Mouse (Mus musculus) intestine, postnatal 0 days (tissue): ENCODE data around the gene Il31ra. TPM values are rescaled to one million over a fixed set of nuclear protein-coding genes. Genes with fewer than 3 reads are reported as not detected.

Experiments
- ATAC-seq: fragments of 200-750 bp; cut with Nextera tagmentation; 2 replicates; pipeline ENCODE4 v1.8.0; 2017; ENCODE audit warnings: mild to moderate bottlenecking, moderate TSS enrichment, moderate library complexity
- H3K27ac ChIP-seq: fragments of 300-500 bp; sonication (generic); 2 replicates; pipeline ENCODE4 v1.5.1; 2014; ENCODE audit warnings: mild to moderate bottlenecking, low read depth, low read length, moderate library complexity
- H3K27me3 ChIP-seq: fragments of 300-500 bp; sonication (generic); replicated peaks from 2 replicates; pipeline ENCODE4 v1.6.1; 2014; ENCODE audit warnings: low read length, mixed read lengths; ENCODE audit not compliant: control insufficient read depth, insufficient read depth
- H3K36me3 ChIP-seq: fragments of 300-500 bp; sonication (generic); 2 replicates; pipeline ENCODE4 v1.6.1; 2014; ENCODE audit warnings: mild to moderate bottlenecking, moderate library complexity; ENCODE audit not compliant: control insufficient read depth, insufficient read depth
- H3K4me1 ChIP-seq: fragments of 300-500 bp; sonication (generic); replicated peaks from 2 replicates; pipeline ENCODE4 v1.6.1; 2014; ENCODE audit warnings: antibody characterized with exemption, low read length, mixed read lengths; ENCODE audit not compliant: control insufficient read depth, insufficient read depth
- H3K4me2 ChIP-seq: fragments of 300-500 bp; sonication (generic); replicated peaks from 2 replicates; pipeline ENCODE4 v1.6.1; 2014; ENCODE audit warnings: low read depth, mild to moderate bottlenecking, moderate library complexity
- H3K4me3 ChIP-seq: fragments of 300-500 bp; sonication (generic); 2 replicates; pipeline ENCODE4 v1.5.1; 2014; ENCODE audit warnings: low read depth, low read length
- H3K9ac ChIP-seq: fragments of 300-500 bp; sonication (generic); 2 replicates; pipeline ENCODE4 v1.6.1; 2014; ENCODE audit warnings: mild to moderate bottlenecking, low read depth, low read length
- H3K9me3 ChIP-seq: fragments of 300-500 bp; sonication (generic); 2 replicates; pipeline ENCODE4 v1.6.1; 2016; ENCODE audit warnings: mixed run types; ENCODE audit not compliant: control insufficient read depth
- CTCF ChIP-seq: sonication (generic); IDR thresholded peaks from 2 replicates; pipeline ENCODE4 v1.5.1; 2016; ENCODE audit warnings: low read depth, mild to moderate bottlenecking, control low read depth, antibody characterized with exemption, moderate library complexity
- WGBS: fragments of 180-500 bp; shearing (Covaris S2); extraction: QIAGEN DNeasy Blood & Tissue Kit; methylation state at CpG from one replicate; pipeline ENCODE4 v1.1.7; 2014; 5-methylcytosine and 5-hydroxymethylcytosine counted together
- polyA plus RNA-seq: library from polyadenylated mRNA; unstranded; fragments of >200 nt; fragmentation: Nextera tagmentation; extraction: Ambion mirVana; gene quantifications from 2 replicates; pipeline ENCODE4 v1.2.1, GENCODE M21; 2015

The Il31ra gene
- polyA plus RNA-seq, 1 experiment from 2014 or later: 0.22 TPM

GRCm38 (mm10) chr13:112491636-112492284 lies 102.4 kb downstream of the Il31ra start:
- Histone ChIP-seq H3K9me3 (no peaks in the 10 kb centered on the region), H3K9ac (no peak overlapping the region), H3K4me3 (no peak overlapping the region), H3K27me3 (no peaks in the 10 kb centered on the region), H3K27ac (no peak overlapping the region), H3K36me3 (peaks cover 33% of the 10 kb centered on the region), H3K4me1 (no peaks in the 10 kb centered on the region), H3K4me2 (no peak overlapping the region)
- no peak for ATAC-seq
- no peak for TF ChIP-seq CTCF
- 70% methylated on average over 14 of the region's 14 CpGs for WGBS

GRCm38 (mm10) chr13:112490036-112490435 lies 104.1 kb downstream of the Il31ra start:
- H3K4me2 ChIP-seq: no peak overlapping the region
- H3K27ac ChIP-seq: no peak overlapping the region
- no peaks in the 10 kb centered on the region for H3K9me3 ChIP-seq
- no peak for TF ChIP-seq CTCF
- 72% methylated on average over 3 of the region's 3 CpGs for WGBS
- H3K36me3 ChIP-seq: peaks cover 29% of the 10 kb centered on the region
- no peak overlapping the region for H3K4me3 ChIP-seq
- H3K4me1 ChIP-seq: no peaks in the 10 kb centered on the region
- H3K9ac ChIP-seq: no peak overlapping the region
- H3K27me3 ChIP-seq: no peaks in the 10 kb centered on the region
- ATAC-seq: no peak

GRCm38 (mm10) chr13:112486676-112487075 lies 107.5 kb downstream of the Il31ra start:
- Histone ChIP-seq H3K9ac (no peak overlapping the region), H3K27me3 (no peaks in the 10 kb centered on the region), H3K4me2 (no peak overlapping the region), H3K4me1 (no peaks in the 10 kb centered on the region), H3K4me3 (no peak overlapping the region), H3K9me3 (no peaks in the 10 kb centered on the region), H3K36me3 (peaks cover 39% of the 10 kb centered on the region), H3K27ac (no peak overlapping the region)
- TF ChIP-seq CTCF: no peak
- ATAC-seq: no peak; the same call in 1 of the 2 replicates
- 97% methylated on average over 5 of the region's 5 CpGs for WGBS

GRCm38 (mm10) chr13:112486236-112486635 lies 107.9 kb downstream of the Il31ra start:
- no peak overlapping the region for H3K9ac ChIP-seq
- 74% methylated on average over 5 of the region's 5 CpGs for WGBS
- peak; percentile 83 for ATAC-seq
- H3K27ac ChIP-seq: 0 out of 2 replicates have a peak overlapping the region, but pooled peaks have one; percentile 15
- no peaks in the 10 kb centered on the region for H3K9me3 ChIP-seq
- no peak overlapping the region for H3K4me2 ChIP-seq
- H3K4me3 ChIP-seq: no peak overlapping the region
- TF ChIP-seq CTCF: no peak
- no peaks in the 10 kb centered on the region for H3K27me3 ChIP-seq
- H3K36me3 ChIP-seq: peaks cover 39% of the 10 kb centered on the region
- no peaks in the 10 kb centered on the region for H3K4me1 ChIP-seq

GRCm38 (mm10) chr13:112483015-112483414 lies 111.1 kb downstream of the Il31ra start:
- peaks cover 39% of the 10 kb centered on the region for H3K36me3 ChIP-seq
- 74% methylated on average over 7 of the region's 7 CpGs for WGBS
- H3K4me2 ChIP-seq: no peak overlapping the region
- no peak overlapping the region for H3K27ac ChIP-seq
- no peaks in the 10 kb centered on the region for H3K27me3 ChIP-seq
- H3K4me1 ChIP-seq: no peaks in the 10 kb centered on the region
- TF ChIP-seq CTCF: no peak
- H3K4me3 ChIP-seq: no peak overlapping the region
- no peak overlapping the region for H3K9ac ChIP-seq
- no peak for ATAC-seq
- no peaks in the 10 kb centered on the region for H3K9me3 ChIP-seq

- H3K36me3 ChIP-seq: peaks cover 42% of the 10 kb centered on the region
- no peak overlapping the region for H3K9ac ChIP-seq
- no peaks in the 10 kb centered on the region for H3K9me3 ChIP-seq
- 93% methylated on average over 5 of the region's 5 CpGs for WGBS
- ATAC-seq: no peak
- no peak overlapping the region for H3K27ac ChIP-seq
- no peaks in the 10 kb centered on the region for H3K4me1 ChIP-seq
- H3K4me2 ChIP-seq: no peak overlapping the region
- no peak for TF ChIP-seq CTCF
- no peak overlapping the region for H3K4me3 ChIP-seq
- no peaks in the 10 kb centered on the region for H3K27me3 ChIP-seq
Observed at GRCm38 (mm10) chr13:112482525-112482924, 111.6 kb downstream of the Il31ra start.
